Mouse (Mus musculus) heart, adult 2 months (tissue): Measurements from ENCODE around the gene Mc1r. TPM values are rescaled to one million over a fixed set of nuclear protein-coding genes. Genes with fewer than 3 reads are reported as not detected.
"Not testable (repeated sequence)": the region's sequence is repeated elsewhere in the genome, so short reads cannot be mapped to it uniquely, and the experiment has no call there.

Experiments used
- DNase-seq, 2 experiments: peaks; one replicate each; pipeline ENCODE4 v3.0.0; 2021
- H3K27ac ChIP-seq: fragments of 200-600 bp; 2 replicates; pipeline ENCODE4 v1.8.1; 2022
- H3K27me3 ChIP-seq: fragments of 200-500 bp; 2 replicates; pipeline ENCODE4 v1.6.1; 2012; ENCODE audit warnings: mild to moderate bottlenecking, low read length, inconsistent platforms, mixed read lengths; ENCODE audit not compliant: control insufficient read depth, insufficient read depth
- H3K36me3 ChIP-seq: fragments of 200-500 bp; 2 replicates; pipeline ENCODE4 v1.6.1; 2012; ENCODE audit warnings: low read length, inconsistent platforms; ENCODE audit not compliant: control insufficient read depth, insufficient read depth
- H3K4me1 ChIP-seq: fragments of 200-500 bp; 2 replicates; pipeline ENCODE4 v1.6.1; 2011; ENCODE audit warnings: low read length; ENCODE audit not compliant: control insufficient read depth, insufficient read depth
- H3K4me3 ChIP-seq: fragments of 200-600 bp; 2 replicates; pipeline ENCODE4 v1.8.1; 2022
- H3K79me2 ChIP-seq: fragments of 200-500 bp; replicated peaks from 2 replicates; pipeline ENCODE4 v1.6.1; 2012; ENCODE audit warnings: mild to moderate bottlenecking, inconsistent platforms, low read length, moderate library complexity, mixed read lengths; ENCODE audit not compliant: control insufficient read depth, insufficient read depth
- H3K9ac ChIP-seq: fragments of 200-500 bp; 2 replicates; pipeline ENCODE4 v1.6.1; 2012; ENCODE audit warnings: low read depth, mild to moderate bottlenecking, control low read depth, inconsistent platforms, low read length, mixed read lengths
- CTCF ChIP-seq: fragments of 200-600 bp; IDR thresholded peaks from 2 replicates; pipeline ENCODE4 v1.8.1; 2022; ENCODE audit warnings: antibody characterized with exemption, mild to moderate bottlenecking, moderate library complexity
- EP300 ChIP-seq: fragments of 200-500 bp; IDR thresholded peaks from 2 replicates; pipeline ENCODE4 v1.6.1; 2011; ENCODE audit warnings: low read depth, low read length, control low read depth; ENCODE audit not compliant: insufficient read depth
- POLR2A ChIP-seq: fragments of 200-500 bp; IDR thresholded peaks from 2 replicates; pipeline ENCODE4 v1.6.1; 2011; ENCODE audit warnings: mild to moderate bottlenecking, low read depth, low read length, control low read depth; ENCODE audit not compliant: insufficient read depth
- WGBS: fragments of 180-500 bp; shearing (Covaris S2); methylation state at CpG from one replicate; pipeline ENCODE4 v1.1.7; 2018; 5-methylcytosine and 5-hydroxymethylcytosine counted together
- intact Hi-C: fragments of 180-260 bp; cut with DNase I; formaldehyde crosslinking; loops from one replicate; pipeline ENCODE4 v1.15.1; 2025
- polyA plus RNA-seq: library from polyadenylated mRNA; depleted of rRNA; stranded (reverse); fragments of >200 nt; gene quantifications from 2 replicates; pipeline ENCODE4 v1.2.3, GENCODE M21; 2012
- total RNA-seq, 2 experiments: library from RNA; stranded (reverse); gene quantifications; 2 replicates each; pipeline ENCODE4 v1.2.3; 2021

Gene Mc1r
- total and polyA plus RNA-seq, 3 experiments: not detected

- intact Hi-C loops: no loop called here
- 95% methylated on average over 25 of the region's 25 CpGs for WGBS
These were observed 24.9 kb downstream of the Mc1r start for GRCm38 (mm10) chr8:123431616-123432365.

GRCm38 (mm10) chr8:123432381-123432780 lies 25.5 kb downstream of the Mc1r start:
- WGBS: 94% methylated on average over 16 of the region's 16 CpGs
- Histone ChIP-seq H3K27ac (no peak overlapping the region), H3K27me3 (no peaks in the 10 kb centered on the region), H3K9ac (no peak overlapping the region), H3K4me1 (no peaks in the 10 kb centered on the region), H3K36me3 (no peaks in the 10 kb centered on the region), H3K4me3 (no peak overlapping the region), H3K79me2 (no peaks in the 10 kb centered on the region)
- DNase-seq: no peak
- intact Hi-C loops: no loop called here
- TF ChIP-seq CTCF (no peak), EP300 (no peak)

More at GRCm38 (mm10) chr8:123431616-123432365, 24.9 kb downstream of the Mc1r start:
- H3K27ac ChIP-seq: no peak overlapping the region
- no peak overlapping the region for H3K4me3 ChIP-seq
- H3K79me2 ChIP-seq: no peaks in the 10 kb centered on the region
- no peaks in the 10 kb centered on the region for H3K36me3 ChIP-seq
- H3K27me3 ChIP-seq: no peaks in the 10 kb centered on the region
- TF ChIP-seq POLR2A (no peak), EP300 (no peak), CTCF (no peak)
- DNase-seq: no peak
- H3K9ac ChIP-seq: no peak overlapping the region
- no peaks in the 10 kb centered on the region for H3K4me1 ChIP-seq

GRCm38 (mm10) chr8:123433241-123433974 lies 26.5 kb downstream of the Mc1r start:
- intact Hi-C loops, H3K9ac ChIP-seq, H3K36me3 ChIP-seq, H3K27ac ChIP-seq, DNase-seq, H3K4me3 ChIP-seq, H3K4me1 ChIP-seq, H3K27me3 ChIP-seq, H3K79me2 ChIP-seq: not testable (repeated sequence)
- WGBS: 98% methylated on average over 47 of the region's 47 CpGs

- DNase-seq: no peak
- no peak overlapping the region for H3K4me3 ChIP-seq
- no peaks in the 10 kb centered on the region for H3K4me1 ChIP-seq
- H3K9ac ChIP-seq: no peak overlapping the region
- TF ChIP-seq CTCF (no peak), POLR2A (no peak), EP300 (no peak)
- H3K27me3 ChIP-seq: no peaks in the 10 kb centered on the region
- H3K36me3 ChIP-seq: no peaks in the 10 kb centered on the region
- no peak overlapping the region for H3K27ac ChIP-seq
- intact Hi-C loops: loop anchor here (5.0 kb wide), 1 partner anchor 36 kb away; the partner anchor contains the start of gene Afg3l1
- H3K79me2 ChIP-seq: no peaks in the 10 kb centered on the region
- 78% methylated on average over 2 of the region's 2 CpGs for WGBS
These were observed 34.9 kb downstream of the Mc1r start for GRCm38 (mm10) chr8:123441788-123442187.

GRCm38 (mm10) chr8:123442351-123442750 lies 35.4 kb downstream of the Mc1r start:
- intact Hi-C loops: loop anchor here (5.0 kb wide), 1 partner anchor 35 kb away; the partner anchor contains the start of gene Afg3l1

GRCm38 (mm10) chr8:123442871-123443575 lies 36.1 kb downstream of the Mc1r start:
- H3K79me2 ChIP-seq: no peaks in the 10 kb centered on the region
- no peaks in the 10 kb centered on the region for H3K27me3 ChIP-seq
- peak; percentile 95 to 98 for DNase-seq
- TF ChIP-seq EP300 (no peak), CTCF (peak; percentile 84), POLR2A (peak; percentile 49; the same call in 1 of the 2 replicates)
- H3K27ac ChIP-seq: peak overlapping the region; percentile 92
- H3K4me1 ChIP-seq: peaks cover 1% of the 10 kb centered on the region; the same call in 1 of the 2 replicates
- under 1% methylated on average over 41 of the region's 41 CpGs for WGBS
- H3K4me3 ChIP-seq: peak overlapping the region; percentile 93
- intact Hi-C loops: loop anchor here (5.0 kb wide), 1 partner anchor 34 kb away; the partner anchor contains the start of gene Afg3l1
- H3K36me3 ChIP-seq: no peaks in the 10 kb centered on the region
- H3K9ac ChIP-seq: peak overlapping the region; percentile 84

More at GRCm38 (mm10) chr8:123442351-123442750, 35.4 kb downstream of the Mc1r start:
- Histone ChIP-seq H3K79me2 (no peaks in the 10 kb centered on the region), H3K27ac (no peak overlapping the region), H3K27me3 (no peaks in the 10 kb centered on the region), H3K9ac (no peak overlapping the region), H3K4me3 (no peak overlapping the region), H3K4me1 (peaks cover 1% of the 10 kb centered on the region; the same call in 1 of the 2 replicates), H3K36me3 (no peaks in the 10 kb centered on the region)
- WGBS: 76% methylated on average over 5 of the region's 5 CpGs
- no peak for DNase-seq
- no peak for TF ChIP-seq EP300
- no peak for TF ChIP-seq POLR2A
- TF ChIP-seq CTCF: no peak
